Mouse (Mus musculus) limb, embryonic 15.5 days (tissue): Measurements from ENCODE around the gene Meiob. TPM values are rescaled to one million over a fixed set of nuclear protein-coding genes. Genes with fewer than 3 reads are reported as not detected.

Experiments
- ATAC-seq: fragments of 200-750 bp; cut with Nextera tagmentation; 2 replicates; pipeline ENCODE4 v1.8.0; 2017; ENCODE audit warnings: low read depth, moderate TSS enrichment; ENCODE audit not compliant: insufficient number of reproducible peaks, low FRiP score, low TSS enrichment
- H3K27ac ChIP-seq: fragments of 300-500 bp; sonication (generic); 2 replicates; pipeline ENCODE4 v1.5.1; 2015; ENCODE audit warnings: moderate library complexity, mild to moderate bottlenecking, inconsistent platforms
- H3K27me3 ChIP-seq: fragments of 300-500 bp; sonication (generic); 2 replicates; pipeline ENCODE4 v1.6.1; 2015; ENCODE audit warnings: inconsistent platforms
- H3K36me3 ChIP-seq: fragments of 300-500 bp; sonication (generic); 2 replicates; pipeline ENCODE4 v1.6.1; 2015; ENCODE audit warnings: inconsistent platforms
- H3K4me1 ChIP-seq: fragments of 300-500 bp; sonication (generic); 2 replicates; pipeline ENCODE4 v1.6.1; 2015; ENCODE audit warnings: inconsistent platforms
- H3K4me2 ChIP-seq: fragments of 300-500 bp; sonication (generic); 2 replicates; pipeline ENCODE4 v1.6.1; 2015; ENCODE audit warnings: mild to moderate bottlenecking, inconsistent platforms
- H3K4me3 ChIP-seq: fragments of 300-500 bp; sonication (generic); 2 replicates; pipeline ENCODE4 v1.5.1; 2015; ENCODE audit warnings: mild to moderate bottlenecking, inconsistent platforms
- H3K9ac ChIP-seq: fragments of 300-500 bp; sonication (generic); 2 replicates; pipeline ENCODE4 v1.6.1; 2015; ENCODE audit warnings: inconsistent platforms
- H3K9me3 ChIP-seq: fragments of 300-500 bp; sonication (generic); 2 replicates; pipeline ENCODE4 v1.6.1; 2016; ENCODE audit warnings: inconsistent platforms
- WGBS: fragments of 180-500 bp; shearing (Covaris S2); methylation state at CpG from one replicate; pipeline ENCODE4 v1.1.7; 2015; 5-methylcytosine and 5-hydroxymethylcytosine counted together
- polyA plus RNA-seq: library from polyadenylated mRNA; unstranded; fragments of >200 nt; fragmentation: Nextera tagmentation; extraction: Ambion mirVana; gene quantifications from 2 replicates; pipeline ENCODE4 v1.2.1, GENCODE M21; 2015

Meiob gene
- polyA plus RNA-seq: not detected in 2 replicates

DNA sequence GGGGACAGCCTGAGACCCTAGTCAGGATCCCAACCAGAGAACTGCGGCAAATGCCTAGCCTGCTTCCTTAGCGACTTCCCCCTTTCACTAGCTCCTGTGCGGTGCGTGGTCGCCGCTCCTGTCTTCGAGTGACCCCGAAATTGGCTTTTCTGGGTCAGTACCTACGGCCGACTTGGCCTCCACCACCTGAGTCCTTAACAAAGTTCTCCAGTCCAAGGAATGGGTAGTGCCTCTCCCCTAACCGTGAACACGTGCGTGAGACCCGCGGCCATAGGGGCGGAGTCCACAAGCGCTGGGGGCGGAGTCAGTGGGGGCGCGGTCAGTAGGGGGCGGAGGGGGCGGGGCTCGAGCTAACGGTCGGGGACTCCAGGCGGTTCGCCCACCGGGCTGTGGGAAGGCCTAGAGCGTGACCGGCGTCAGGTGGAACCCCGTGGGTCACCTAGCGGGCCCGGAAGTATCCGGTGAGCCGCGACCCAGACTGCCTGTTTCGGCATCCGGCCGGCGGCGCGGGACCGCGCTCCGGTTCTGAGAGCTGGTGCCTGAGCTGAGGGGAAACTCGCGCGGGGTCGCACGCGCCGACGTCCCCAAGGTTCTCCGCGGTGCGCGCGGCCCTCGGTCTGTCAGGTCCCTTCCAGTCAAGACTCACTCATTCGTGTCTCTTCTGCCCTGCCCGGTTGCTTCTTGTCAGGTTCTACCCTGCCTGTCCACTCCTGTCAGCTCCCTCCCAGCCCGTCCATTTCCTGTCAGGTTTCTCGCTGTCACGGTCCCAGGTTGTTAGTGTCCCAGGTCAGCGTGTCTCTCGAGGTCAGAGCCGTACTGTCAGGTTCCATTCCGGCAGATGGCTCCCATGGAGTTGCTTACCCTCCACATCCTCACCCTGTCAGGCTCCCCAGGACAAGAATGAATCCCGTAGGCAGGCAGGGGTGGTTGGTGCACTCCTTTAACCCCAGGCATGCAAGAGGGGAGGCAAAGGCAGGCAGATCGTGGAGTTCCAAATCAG is at the start of gene Meiob:
Gene Meiob (plus strand): TSS at position 338 of the 1,000 bp plus-strand sequence.
- Histone ChIP-seq H3K36me3 (no peaks in the 10 kb centered on the region), H3K9ac (peak within 1 kb of the TSS; percentile 56), H3K9me3 (no peaks in the 10 kb centered on the region), H3K27ac (no peak within 1 kb of the TSS), H3K27me3 (peaks cover 27% of the 10 kb centered on the region), H3K4me1 (0 out of 2 replicates have a peak, but pooled peaks cover 2% of the 10 kb centered on the region), H3K4me3 (peak within 1 kb of the TSS; percentile 64), H3K4me2 (peak within 1 kb of the TSS; percentile 90)
- peak; percentile 83 for ATAC-seq
- under 1% methylated on average over 71 of the region's 71 CpGs for WGBS

- H3K9me3 ChIP-seq: no peaks in the 10 kb centered on the region
- H3K27me3 ChIP-seq: peaks cover 34% of the 10 kb centered on the region
- H3K4me2 ChIP-seq: no peak overlapping the region
- H3K9ac ChIP-seq: no peak overlapping the region
- H3K4me3 ChIP-seq: no peak overlapping the region
- peaks cover 39% of the 10 kb centered on the region for H3K4me1 ChIP-seq
- H3K27ac ChIP-seq: no peak overlapping the region
- no peaks in the 10 kb centered on the region for H3K36me3 ChIP-seq
- 93% methylated on average over 1 of the region's 1 CpGs for WGBS
- ATAC-seq: no peak
Measured at GRCm38 (mm10) chr17:24757394-24757793, 46.7 kb upstream of the Meiob start.

DNA sequence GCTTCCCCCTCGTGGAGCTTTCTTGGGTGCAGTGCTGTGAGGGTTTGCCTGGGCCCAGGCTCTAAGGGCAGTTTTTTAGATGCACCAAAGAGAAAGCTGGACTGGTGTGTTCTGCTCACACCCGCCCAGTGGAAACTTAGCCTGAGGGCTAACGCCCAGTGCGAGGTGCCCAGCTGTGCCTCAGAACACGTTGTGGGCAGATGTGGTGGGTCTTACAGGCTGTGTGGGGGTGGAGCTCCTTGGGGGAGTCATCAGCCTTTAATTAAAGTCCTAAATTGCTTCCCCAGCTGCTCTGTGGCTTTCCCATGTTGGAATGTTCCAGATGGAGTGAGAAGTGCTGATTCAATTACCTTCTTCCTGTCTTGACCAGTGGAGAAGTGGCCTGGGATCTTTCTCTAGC is 43.0 kb upstream of the Meiob start:
- no peak overlapping the region for H3K4me3 ChIP-seq
- ATAC-seq: peak; percentile 46; the same call in 1 of the 2 replicates
- H3K9me3 ChIP-seq: no peaks in the 10 kb centered on the region

DNA sequence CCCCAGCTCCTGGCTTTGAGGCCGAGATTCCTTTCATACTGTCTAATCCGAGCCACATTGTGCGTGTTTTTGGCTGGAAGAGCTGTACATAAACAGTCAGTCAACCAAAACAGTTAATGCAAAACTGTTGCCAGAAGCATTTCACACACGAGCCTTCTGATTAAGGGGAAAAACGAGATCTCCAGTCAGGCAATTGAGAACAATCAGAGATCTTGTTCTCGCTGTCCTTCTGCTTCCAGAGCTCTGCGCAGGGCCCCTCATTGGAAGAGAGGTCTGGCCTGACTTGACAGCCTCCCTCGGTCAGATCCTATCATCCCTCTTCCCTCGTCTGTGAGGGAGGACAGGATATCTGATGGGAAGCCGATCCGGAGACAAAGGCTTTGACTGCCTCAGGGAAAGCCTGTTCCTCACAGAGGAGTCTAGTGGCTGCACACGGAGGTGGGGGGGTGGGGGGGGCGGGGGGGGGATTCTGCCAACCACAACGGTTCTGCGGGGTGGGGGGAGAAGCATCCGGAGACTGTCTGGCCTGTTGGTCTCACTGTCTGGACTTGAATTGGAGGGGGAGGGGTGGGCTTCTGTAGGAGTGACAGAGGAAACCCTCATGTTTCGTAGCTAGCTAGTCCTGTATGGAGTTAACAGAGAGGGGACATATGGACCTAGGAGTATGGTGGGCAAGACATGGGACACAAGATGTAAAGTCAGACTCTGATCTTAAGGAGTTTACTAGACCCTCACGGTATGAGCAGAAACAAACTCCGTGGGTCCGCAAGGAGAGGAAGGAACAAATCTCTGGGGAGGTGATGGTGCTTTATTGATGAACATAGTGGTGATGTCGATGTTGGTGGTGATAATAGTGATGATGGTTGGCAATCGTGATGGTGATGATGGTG is 38.8 kb upstream of the Meiob start:
- 39% methylated on average over 21 of the region's 22 CpGs for WGBS
- no peak overlapping the region for H3K4me2 ChIP-seq
- no peaks in the 10 kb centered on the region for H3K36me3 ChIP-seq
- peaks cover 26% of the 10 kb centered on the region; the same call in 1 of the 2 replicates for H3K4me1 ChIP-seq
- ATAC-seq: no peak
- H3K27ac ChIP-seq: no peak overlapping the region
- no peak overlapping the region for H3K4me3 ChIP-seq
- H3K9me3 ChIP-seq: no peaks in the 10 kb centered on the region
- no peak overlapping the region for H3K9ac ChIP-seq
- H3K27me3 ChIP-seq: no peaks in the 10 kb centered on the region

More for the DNA sequence above, 43.0 kb upstream of the Meiob start:
- H3K4me2 ChIP-seq: no peak overlapping the region
- no peak overlapping the region for H3K9ac ChIP-seq
- H3K27ac ChIP-seq: peak overlapping the region; percentile 1; the same call in 1 of the 2 replicates
- H3K27me3 ChIP-seq: no peaks in the 10 kb centered on the region
- peaks cover 28% of the 10 kb centered on the region for H3K4me1 ChIP-seq
- WGBS: 17% methylated on average over 5 of the region's 5 CpGs
- H3K36me3 ChIP-seq: no peaks in the 10 kb centered on the region

DNA sequence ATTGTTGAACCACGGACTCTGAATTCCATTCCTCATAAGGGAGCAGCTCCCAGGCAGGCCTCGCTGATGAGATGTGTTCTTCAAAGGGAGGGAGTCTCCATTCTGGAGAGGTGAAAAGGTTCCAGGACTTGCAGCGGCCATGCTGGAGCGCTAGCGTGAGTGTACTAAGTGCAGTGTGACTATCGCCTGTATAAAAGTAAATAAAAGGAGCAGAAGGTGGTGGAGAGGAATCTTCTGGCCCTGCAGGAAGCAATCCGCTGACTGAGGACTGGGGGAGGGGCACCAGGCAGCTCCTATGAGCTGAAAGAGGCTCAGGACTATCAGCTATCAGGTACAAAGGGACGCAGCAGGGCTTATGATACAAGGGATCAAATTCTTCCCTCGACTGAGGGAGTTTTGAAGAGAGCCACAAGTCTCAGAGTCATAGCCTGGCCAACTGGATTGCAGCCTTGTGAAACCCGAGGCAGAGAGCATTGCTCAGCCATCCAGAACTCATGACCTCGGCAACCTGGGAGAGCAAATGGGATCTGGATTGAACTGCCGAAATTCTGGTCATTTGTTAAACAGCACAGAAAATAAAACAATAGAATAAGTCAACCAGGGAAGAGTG is 37.7 kb upstream of the Meiob start:
- Histone ChIP-seq H3K4me2 (no peak overlapping the region), H3K4me1 (peaks cover 20% of the 10 kb centered on the region; the same call in 1 of the 2 replicates), H3K4me3 (no peak overlapping the region), H3K9me3 (no peaks in the 10 kb centered on the region), H3K9ac (no peak overlapping the region), H3K27me3 (no peaks in the 10 kb centered on the region), H3K36me3 (no peaks in the 10 kb centered on the region), H3K27ac (no peak overlapping the region)
- no peak for ATAC-seq
- WGBS: 32% methylated on average over 12 of the region's 12 CpGs

DNA sequence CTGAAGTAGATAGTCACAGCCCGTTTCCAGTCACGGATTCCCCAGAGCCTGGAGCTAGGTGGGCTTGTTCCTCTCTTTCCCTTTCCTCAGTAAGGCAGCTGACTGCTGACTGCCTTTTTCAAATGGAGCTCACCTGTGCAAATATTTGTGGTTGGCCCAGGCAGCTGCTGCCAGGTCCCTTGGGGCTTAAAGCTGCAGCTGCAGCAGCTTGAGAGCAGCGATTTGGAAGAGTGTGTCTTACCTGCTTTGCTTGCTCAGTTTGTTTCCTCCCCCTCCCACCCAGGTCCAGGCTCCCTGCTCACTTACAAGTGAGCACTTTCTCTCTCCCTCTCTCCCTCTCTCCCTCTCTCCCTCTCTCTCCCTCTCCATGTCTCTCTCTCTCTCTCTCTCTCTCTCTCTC is 34.9 kb upstream of the Meiob start:
- no peak for ATAC-seq
- no peaks in the 10 kb centered on the region for H3K9me3 ChIP-seq
- H3K36me3 ChIP-seq: no peaks in the 10 kb centered on the region
- peaks cover 10% of the 10 kb centered on the region; the same call in 1 of the 2 replicates for H3K4me1 ChIP-seq
- no peaks in the 10 kb centered on the region for H3K27me3 ChIP-seq
- no peak overlapping the region for H3K4me3 ChIP-seq
- H3K4me2 ChIP-seq: no peak overlapping the region
- WGBS: 26% methylated on average over 3 of the region's 3 CpGs
- H3K27ac ChIP-seq: no peak overlapping the region
- H3K9ac ChIP-seq: no peak overlapping the region

- Histone ChIP-seq H3K27ac (no peak overlapping the region), H3K27me3 (no peaks in the 10 kb centered on the region), H3K4me2 (no peak overlapping the region), H3K9me3 (no peaks in the 10 kb centered on the region), H3K4me1 (no peaks in the 10 kb centered on the region), H3K4me3 (no peak overlapping the region), H3K9ac (no peak overlapping the region), H3K36me3 (no peaks in the 10 kb centered on the region)
- 82% methylated on average over 5 of the region's 5 CpGs for whole genome bisulfite sequencing
- ATAC-seq: no peak
Measured at GRCm38 (mm10) chr17:24773241-24773640, 30.8 kb upstream of the Meiob start.

DNA sequence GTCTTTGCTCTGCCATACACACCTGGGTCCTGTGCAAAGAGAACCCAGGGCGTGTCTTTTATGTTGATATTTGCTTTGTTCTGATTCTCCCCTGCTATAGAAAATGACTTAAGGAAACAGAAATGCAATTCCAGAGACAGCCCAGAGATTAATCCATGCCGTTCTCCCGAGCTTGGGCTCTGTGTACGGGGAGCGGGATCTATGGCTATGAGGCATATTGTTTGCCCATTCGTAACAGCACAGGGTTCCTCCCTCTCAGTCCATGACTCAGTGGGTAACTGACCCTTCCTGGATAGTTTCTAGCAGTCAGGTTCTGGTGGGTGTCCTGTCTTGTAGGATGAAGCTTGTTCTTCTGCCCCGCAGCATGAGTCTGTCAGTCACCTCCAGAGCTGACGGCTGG is 28.9 kb upstream of the Meiob start:
- no peak overlapping the region for H3K4me2 ChIP-seq
- H3K27me3 ChIP-seq: no peaks in the 10 kb centered on the region
- H3K9ac ChIP-seq: no peak overlapping the region
- no peak overlapping the region for H3K4me3 ChIP-seq
- no peak overlapping the region for H3K27ac ChIP-seq
- no peak for ATAC-seq
- no peaks in the 10 kb centered on the region for H3K36me3 ChIP-seq
- 79% methylated on average over 8 of the region's 8 CpGs for WGBS
- no peaks in the 10 kb centered on the region for H3K9me3 ChIP-seq
- H3K4me1 ChIP-seq: no peaks in the 10 kb centered on the region

- H3K27ac ChIP-seq: no peak overlapping the region
- H3K4me3 ChIP-seq: no peak overlapping the region
- no peak overlapping the region for H3K4me2 ChIP-seq
- no peaks in the 10 kb centered on the region for H3K9me3 ChIP-seq
- 72% methylated on average over 2 of the region's 2 CpGs for WGBS
- H3K36me3 ChIP-seq: no peaks in the 10 kb centered on the region
- no peak overlapping the region for H3K9ac ChIP-seq
- no peaks in the 10 kb centered on the region for H3K4me1 ChIP-seq
- no peak for ATAC-seq
- no peaks in the 10 kb centered on the region for H3K27me3 ChIP-seq
Measured at GRCm38 (mm10) chr17:24777073-24777472, 27.0 kb upstream of the Meiob start.

- Histone ChIP-seq H3K4me1 (no peaks in the 10 kb centered on the region), H3K9ac (no peak overlapping the region), H3K4me3 (no peak overlapping the region), H3K27ac (no peak overlapping the region), H3K36me3 (no peaks in the 10 kb centered on the region), H3K4me2 (no peak overlapping the region), H3K9me3 (no peaks in the 10 kb centered on the region), H3K27me3 (no peaks in the 10 kb centered on the region)
- WGBS: 86% methylated on average over 2 of the region's 2 CpGs
- ATAC-seq: no peak
Measured at GRCm38 (mm10) chr17:24780821-24781220, 23.3 kb upstream of the Meiob start.

DNA sequence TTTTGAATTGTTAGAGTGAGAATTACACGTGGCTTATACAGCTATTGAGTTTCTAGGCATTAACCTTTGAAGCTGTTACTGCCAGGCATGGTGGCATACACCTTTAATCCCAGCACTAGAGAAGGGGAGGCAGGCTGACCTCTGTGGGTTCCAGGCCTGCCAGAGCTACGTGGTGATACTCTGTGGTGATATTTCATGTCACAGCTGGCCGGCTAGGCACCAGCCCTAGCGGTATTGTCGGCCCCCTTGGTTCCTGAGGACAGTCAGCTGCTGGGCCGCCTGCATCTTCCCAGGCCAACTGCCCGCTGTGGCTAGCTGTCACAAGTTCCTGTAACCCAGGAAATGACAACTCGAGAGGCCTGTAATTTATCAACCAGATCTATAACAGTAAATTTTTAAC is 11.9 kb upstream of the Meiob start:
- 55% methylated on average over 8 of the region's 8 CpGs for WGBS
- ATAC-seq: no peak
- H3K4me3 ChIP-seq: no peak overlapping the region

More for the DNA sequence above, 11.9 kb upstream of the Meiob start:
- Histone ChIP-seq H3K9me3 (no peaks in the 10 kb centered on the region), H3K36me3 (no peaks in the 10 kb centered on the region), H3K4me1 (no peaks in the 10 kb centered on the region), H3K4me2 (no peak overlapping the region), H3K9ac (no peak overlapping the region), H3K27ac (no peak overlapping the region), H3K27me3 (0 out of 2 replicates have a peak, but pooled peaks cover 6% of the 10 kb centered on the region)
